Mouse (Mus musculus) C2C12 (cell line): ENCODE results near the gene Cd96. TPM values are rescaled to one million over a fixed set of nuclear protein-coding genes. Genes with fewer than 3 reads are reported as not detected.

Experiments used
- H3K27me3 ChIP-seq: one replicate; pipeline ENCODE4 v1.6.1; 2011; ENCODE audit not compliant: control insufficient read depth, insufficient read depth, insufficient read length
- H3K36me3 ChIP-seq: one replicate; pipeline ENCODE4 v1.6.1; 2011; ENCODE audit not compliant: control insufficient read depth, insufficient read depth
- H3K4me3 ChIP-seq: one replicate; pipeline ENCODE4 v1.5.1; 2011; ENCODE audit warnings: mild to moderate bottlenecking, control low read depth; ENCODE audit not compliant: poor library complexity, insufficient read depth, severe bottlenecking
- H3K79me2 ChIP-seq: one replicate; pipeline ENCODE4 v1.6.1; 2011; ENCODE audit not compliant: control insufficient read depth, insufficient read depth
- H3K79me3 ChIP-seq: one replicate; pipeline ENCODE4 v1.6.1; 2011; ENCODE audit warnings: low read depth, control low read depth
- H3ac ChIP-seq: one replicate; pipeline ENCODE3; 2011; ENCODE audit warnings: low read depth; ENCODE audit not compliant: control insufficient read depth, insufficient read length
- CEBPB ChIP-seq: IDR thresholded peaks from one replicate; pipeline ENCODE4 v1.6.1; 2011; ENCODE audit warnings: low read depth, mild to moderate bottlenecking, control low read depth, moderate library complexity
- CTCF ChIP-seq: IDR thresholded peaks from one replicate; pipeline ENCODE4 v1.5.1; 2011; ENCODE audit not compliant: control insufficient read depth, insufficient read depth, insufficient read length
- FOSL1 ChIP-seq: IDR thresholded peaks from one replicate; pipeline ENCODE4 v1.8.0; 2011; ENCODE audit warnings: mild to moderate bottlenecking, low read length; ENCODE audit not compliant: poor library complexity, insufficient read depth, severe bottlenecking
- MAX ChIP-seq: IDR thresholded peaks from one replicate; pipeline ENCODE4 v1.6.1; 2011; ENCODE audit warnings: mild to moderate bottlenecking, control low read depth
- MYOD1 ChIP-seq: IDR thresholded peaks from one replicate; pipeline ENCODE4 v1.6.1; 2011; ENCODE audit warnings: low read depth; ENCODE audit not compliant: control insufficient read depth, insufficient read length
- MYOG ChIP-seq: IDR thresholded peaks from one replicate; pipeline ENCODE4 v1.6.1; 2011; ENCODE audit not compliant: control insufficient read depth, insufficient read length; ENCODE audit errors: extremely low read depth
- USF1 ChIP-seq: IDR thresholded peaks from one replicate; pipeline ENCODE4 v1.6.1; 2011; ENCODE audit warnings: low read depth, mild to moderate bottlenecking, control low read depth, moderate library complexity
- polyA plus RNA-seq: library from polyadenylated mRNA; unstranded; fragments of >200 nt; fragmentation: generic; extraction: Trizol; gene quantifications from one replicate; pipeline ENCODE4 v1.2.1, GENCODE M21; 2012; ENCODE audit warnings: missing spikeins

Cd96 gene
- polyA plus RNA-seq, 1 experiment = not detected

DNA sequence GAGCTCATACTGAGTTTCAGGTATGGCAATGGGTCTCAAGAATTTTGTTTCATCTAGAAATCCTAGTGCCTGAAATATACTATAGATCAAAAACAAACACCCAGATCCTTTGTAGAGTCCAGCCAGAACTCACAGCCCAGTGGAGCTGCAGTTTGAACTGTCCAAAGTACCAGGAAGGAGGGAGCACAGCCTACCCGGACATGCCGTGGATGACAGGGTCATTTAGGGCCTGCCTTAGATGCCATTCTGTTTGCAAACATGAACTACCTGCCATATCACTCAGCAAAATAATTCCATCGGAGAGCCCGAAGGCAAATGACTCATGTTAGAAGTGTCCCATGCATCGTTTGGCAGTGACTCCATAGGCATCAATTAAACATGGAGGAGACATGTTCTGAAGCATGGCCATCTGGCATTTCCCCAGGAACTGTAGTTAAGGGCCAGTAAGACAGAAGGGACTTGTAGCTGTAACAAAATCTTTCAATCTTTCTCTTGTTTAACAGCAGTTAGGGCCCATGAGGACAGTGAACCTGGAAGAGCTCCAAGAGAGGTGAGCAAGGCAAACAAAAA, 111.9 kb downstream of the Cd96 start:
- no peaks in the 10 kb centered on the region for H3K36me3 ChIP-seq
- H3K27me3 ChIP-seq = no peaks in the 10 kb centered on the region
- no peaks in the 10 kb centered on the region for H3K79me3 ChIP-seq
- no peaks in the 10 kb centered on the region for H3K79me2 ChIP-seq
- TF ChIP-seq USF1 = no peak
- TF ChIP-seq MYOD1 = no peak
- no peak for TF ChIP-seq FOSL1
- no peak for TF ChIP-seq CEBPB
- TF ChIP-seq CTCF = no peak
- no peak for TF ChIP-seq MYOG
- H3ac ChIP-seq = no peak overlapping the region
- H3K4me3 ChIP-seq = no peak overlapping the region

DNA sequence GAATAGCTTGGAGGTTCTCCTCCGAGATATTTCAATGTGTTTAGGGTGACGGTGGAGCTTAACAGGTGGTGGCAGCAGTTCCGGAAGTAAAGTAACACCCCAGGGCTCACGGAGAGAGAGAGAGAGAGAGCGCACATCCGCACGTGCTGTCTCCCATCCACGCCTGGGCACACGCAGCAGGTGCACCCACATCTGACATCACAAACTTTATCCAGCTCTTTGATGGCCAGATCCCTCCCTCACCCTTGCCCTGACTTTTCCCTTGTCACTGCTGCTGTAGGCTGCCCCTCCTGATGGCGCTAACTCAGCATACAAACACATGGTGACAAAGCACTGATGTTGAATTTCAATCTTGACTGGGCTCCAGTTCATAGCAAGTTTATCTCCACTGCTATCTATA, 113.8 kb downstream of the Cd96 start:
- H3K4me3 ChIP-seq = no peak overlapping the region
- TF ChIP-seq USF1 (no peak), MYOD1 (no peak), CTCF (no peak), MAX (no peak), CEBPB (no peak), FOSL1 (no peak), MYOG (no peak)
- H3K27me3 ChIP-seq = no peaks in the 10 kb centered on the region
- no peaks in the 10 kb centered on the region for H3K36me3 ChIP-seq
- H3K79me2 ChIP-seq = no peaks in the 10 kb centered on the region
- no peak overlapping the region for H3ac ChIP-seq
- no peaks in the 10 kb centered on the region for H3K79me3 ChIP-seq

GRCm38 (mm10) chr16:46001550-46002166, 118.4 kb downstream of the Cd96 start:
- Histone ChIP-seq H3K27me3 (no peaks in the 10 kb centered on the region), H3K79me2 (no peaks in the 10 kb centered on the region), H3K36me3 (no peaks in the 10 kb centered on the region), H3ac (no peak overlapping the region), H3K4me3 (no peak overlapping the region), H3K79me3 (no peaks in the 10 kb centered on the region)
- TF ChIP-seq MYOG (no peak), USF1 (no peak), FOSL1 (no peak), MYOD1 (no peak), MAX (no peak), CEBPB (no peak), CTCF (no peak)

DNA sequence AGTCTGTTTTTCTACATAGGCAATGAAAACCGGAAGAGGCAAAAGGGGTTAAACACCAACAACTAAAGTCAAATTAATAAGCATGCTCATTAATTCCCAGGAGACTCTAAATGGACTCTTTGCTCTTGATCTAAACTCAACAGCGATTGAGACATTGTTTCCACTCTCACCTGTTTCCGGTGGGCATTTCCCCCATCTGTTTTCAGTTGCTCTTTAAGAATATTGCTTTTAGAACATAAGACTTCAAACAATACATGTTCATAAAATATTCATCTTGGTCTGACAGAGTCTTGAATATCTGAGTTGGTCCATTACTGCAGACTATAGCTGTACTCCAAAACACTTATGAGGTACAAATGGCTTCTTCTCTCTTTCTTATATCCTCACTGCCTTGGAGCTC, 119.1 kb downstream of the Cd96 start:
- H3ac ChIP-seq = no peak overlapping the region
- no peaks in the 10 kb centered on the region for H3K36me3 ChIP-seq
- H3K4me3 ChIP-seq = no peak overlapping the region
- no peaks in the 10 kb centered on the region for H3K79me3 ChIP-seq
- no peaks in the 10 kb centered on the region for H3K27me3 ChIP-seq
- TF ChIP-seq MYOG (no peak), FOSL1 (no peak), CEBPB (no peak)
- no peaks in the 10 kb centered on the region for H3K79me2 ChIP-seq

DNA sequence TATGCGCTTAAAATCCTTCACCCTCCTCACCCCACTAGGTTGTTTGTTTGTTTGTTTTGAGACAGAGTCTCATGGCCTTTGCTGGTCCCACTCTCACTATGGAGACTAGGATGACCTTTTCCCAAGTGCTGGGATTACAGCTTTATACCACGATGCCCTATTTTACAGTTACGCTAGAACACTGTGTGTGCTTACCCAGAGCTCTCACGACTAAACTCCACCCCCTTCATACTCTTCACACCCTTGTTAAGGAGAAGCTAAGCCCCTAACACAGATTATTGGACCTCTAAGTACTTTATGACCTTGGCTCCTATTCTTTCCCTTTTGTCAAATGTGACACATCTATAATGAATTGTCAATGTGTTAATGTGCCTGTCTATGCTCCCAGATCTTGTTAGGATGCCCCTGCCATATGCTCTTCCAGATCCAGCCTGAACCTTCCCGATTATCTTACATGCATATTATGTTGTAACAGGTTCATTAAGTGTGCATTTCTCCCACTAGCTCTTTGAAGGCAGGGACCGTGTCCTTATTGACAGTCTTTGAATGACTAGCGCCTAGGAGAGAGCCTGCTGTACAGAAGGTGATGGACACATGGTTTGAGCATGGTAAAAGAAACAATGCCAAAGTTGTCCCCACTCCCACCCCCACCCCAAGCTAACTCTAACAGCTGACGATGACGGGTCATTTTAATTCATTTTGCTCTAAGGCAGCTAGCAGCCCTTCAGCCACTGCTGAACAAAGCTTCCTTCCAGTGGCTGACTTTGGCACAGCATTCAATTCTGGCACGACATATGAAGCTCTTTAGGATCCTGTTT, 120.5 kb downstream of the Cd96 start:
- Histone ChIP-seq H3K79me2 (no peaks in the 10 kb centered on the region), H3K79me3 (no peaks in the 10 kb centered on the region), H3K36me3 (no peaks in the 10 kb centered on the region), H3K27me3 (no peaks in the 10 kb centered on the region), H3K4me3 (no peak overlapping the region), H3ac (no peak overlapping the region)
- TF ChIP-seq MAX (no peak), CEBPB (no peak), USF1 (no peak), FOSL1 (no peak), MYOD1 (no peak), MYOG (no peak), CTCF (no peak)
